Mouse (Mus musculus): Measurements from ENCODE around the gene Mgat5. TPM values are rescaled to one million over a fixed set of nuclear protein-coding genes. Genes with fewer than 3 reads are reported as not detected.

Mgat5 gene
- total and polyA plus RNA-seq, 3 experiments: 0.16 TPM; not detected in 2

DNA sequence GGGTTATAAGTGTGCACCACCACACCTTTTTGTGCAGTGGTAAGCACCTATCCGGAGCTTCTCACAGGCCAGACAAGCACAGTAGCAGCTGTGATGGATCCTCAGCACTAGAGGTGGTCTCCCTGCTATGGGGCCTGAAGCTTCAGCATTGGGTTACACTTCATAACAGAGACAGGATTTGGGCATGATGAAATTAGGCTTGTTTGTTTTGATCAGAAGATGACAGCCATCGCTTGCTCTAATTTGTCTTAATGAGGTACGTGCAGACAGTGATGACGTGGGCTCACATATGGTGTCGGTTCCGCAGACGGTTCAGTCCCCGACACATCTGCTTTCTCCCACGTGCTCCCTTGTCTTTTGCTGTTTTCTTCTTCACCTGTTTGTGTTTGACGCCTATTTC is 132.9 kb downstream of the Mgat5 start:
- Histone ChIP-seq H3K4me1 (ENCODE audit: insufficient read depth, low read depth, low read length) (no peaks in the 10 kb centered on the region), H3K27me3 (ENCODE audit: insufficient read depth, low read length) (no peaks in the 10 kb centered on the region)

GRCm38 (mm10) chr1:127338833-127339487 is 134.1 kb downstream of the Mgat5 start:
- TF ChIP-seq GATA2 (IDR thresholded peaks at IDR 0.05; ENCODE audit: borderline replicate concordance, low read depth, low read length) (no peak), TAL1 (conservative IDR thresholded peaks at IDR 0.05; ENCODE audit: low read depth, low read length) (no peak), POLR2AphosphoS5 (IDR thresholded peaks at IDR 0.05; ENCODE audit: insufficient replicate concordance, low read depth, low read length) (no peak), CTCF (IDR thresholded peaks at IDR 0.05; ENCODE audit: low read depth, low read length) (no peak), GATA1 (IDR thresholded peaks at IDR 0.05; ENCODE audit: borderline replicate concordance, low read length) (no peak)
- Histone ChIP-seq H3K4me3 (ENCODE audit: low read depth, low read length) (0 out of 2 replicates have a peak overlapping the region, but pooled peaks have one; percentile 7), H3K27me3 (ENCODE audit: insufficient read depth, low read length) (no peaks in the 10 kb centered on the region), H3K4me1 (ENCODE audit: insufficient read depth, low read depth, low read length) (no peaks in the 10 kb centered on the region), H3K9me3 (replicated peaks) (peaks cover 64% of the 10 kb centered on the region), H3K36me3 (replicated peaks) (no peaks in the 10 kb centered on the region)
- DNase-seq (ENCODE audit: low spot score) (no peak), ATAC-seq (ENCODE audit: extremely low read depth, insufficient number of reproducible peaks, low FRiP score, poor library complexity, severe bottlenecking) (no peak)

More for the DNA sequence above, 132.9 kb downstream of the Mgat5 start:
- H3K9me3 ChIP-seq (replicated peaks): peaks cover 52% of the 10 kb centered on the region
- DNase-seq (ENCODE audit: low spot score) (no peak), ATAC-seq (ENCODE audit: extremely low read depth, insufficient number of reproducible peaks, low FRiP score, poor library complexity, severe bottlenecking) (no peak)
- no peaks in the 10 kb centered on the region for H3K36me3 ChIP-seq (replicated peaks)
- no peak overlapping the region for H3K4me3 ChIP-seq (ENCODE audit: low read depth, low read length)
- TF ChIP-seq GATA2 (IDR thresholded peaks at IDR 0.05; ENCODE audit: borderline replicate concordance, low read depth, low read length) (no peak), TAL1 (conservative IDR thresholded peaks at IDR 0.05; ENCODE audit: low read depth, low read length) (no peak), CTCF (IDR thresholded peaks at IDR 0.05; ENCODE audit: low read depth, low read length) (no peak), POLR2AphosphoS5 (IDR thresholded peaks at IDR 0.05; ENCODE audit: insufficient replicate concordance, low read depth, low read length) (no peak), GATA1 (IDR thresholded peaks at IDR 0.05; ENCODE audit: borderline replicate concordance, low read length) (no peak)

GRCm38 (mm10) chr1:127340296-127340695 is 135.5 kb downstream of the Mgat5 start:
- no peaks in the 10 kb centered on the region for H3K4me1 ChIP-seq (ENCODE audit: insufficient read depth, low read depth, low read length)

DNA sequence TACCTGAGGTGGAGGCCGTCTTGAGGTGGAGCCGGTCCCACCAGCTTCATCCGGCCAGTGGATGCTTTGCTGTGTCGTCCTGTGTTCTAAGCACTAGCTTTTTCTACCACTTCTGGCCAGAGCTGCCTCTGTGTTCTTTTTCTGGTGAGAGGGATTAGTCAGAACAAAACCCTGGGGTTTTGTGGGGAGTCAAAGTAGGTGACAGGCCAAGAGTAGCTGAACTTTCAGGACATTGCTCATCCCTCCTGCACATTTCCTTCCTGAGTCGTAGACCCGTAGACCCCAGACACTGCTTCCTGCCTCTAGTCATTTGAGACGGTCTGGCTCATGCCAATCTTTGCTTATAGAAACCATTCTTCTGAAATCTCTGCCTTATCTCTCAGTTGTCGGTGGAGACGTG is 140.1 kb downstream of the Mgat5 start:
- TF ChIP-seq POLR2AphosphoS5 (IDR thresholded peaks at IDR 0.05; ENCODE audit: insufficient replicate concordance, low read depth, low read length): no peak
- TF ChIP-seq GATA1 (IDR thresholded peaks at IDR 0.05; ENCODE audit: borderline replicate concordance, low read length): no peak
- TF ChIP-seq TAL1 (conservative IDR thresholded peaks at IDR 0.05; ENCODE audit: low read depth, low read length): no peak
- TF ChIP-seq GATA2 (IDR thresholded peaks at IDR 0.05; ENCODE audit: borderline replicate concordance, low read depth, low read length): no peak
- no peak for TF ChIP-seq CTCF (IDR thresholded peaks at IDR 0.05; ENCODE audit: low read depth, low read length)
- DNase-seq (ENCODE audit: low spot score) (no peak), ATAC-seq (ENCODE audit: extremely low read depth, insufficient number of reproducible peaks, low FRiP score, poor library complexity, severe bottlenecking) (no peak)
- H3K9me3 ChIP-seq (replicated peaks): peaks cover 73% of the 10 kb centered on the region
- H3K4me3 ChIP-seq (ENCODE audit: low read depth, low read length): no peak overlapping the region
- no peaks in the 10 kb centered on the region for H3K36me3 ChIP-seq (replicated peaks)
- no peaks in the 10 kb centered on the region for H3K27me3 ChIP-seq (ENCODE audit: insufficient read depth, low read length)
- no peaks in the 10 kb centered on the region for H3K4me1 ChIP-seq (ENCODE audit: insufficient read depth, low read depth, low read length)

More at GRCm38 (mm10) chr1:127340296-127340695, 135.5 kb downstream of the Mgat5 start:
- H3K36me3 ChIP-seq (replicated peaks): no peaks in the 10 kb centered on the region
- no peaks in the 10 kb centered on the region for H3K27me3 ChIP-seq (ENCODE audit: insufficient read depth, low read length)
- no peak for TF ChIP-seq GATA2 (IDR thresholded peaks at IDR 0.05; ENCODE audit: borderline replicate concordance, low read depth, low read length)
- no peak for TF ChIP-seq POLR2AphosphoS5 (IDR thresholded peaks at IDR 0.05; ENCODE audit: insufficient replicate concordance, low read depth, low read length)
- TF ChIP-seq GATA1 (IDR thresholded peaks at IDR 0.05; ENCODE audit: borderline replicate concordance, low read length): no peak
- no peak for TF ChIP-seq CTCF (IDR thresholded peaks at IDR 0.05; ENCODE audit: low read depth, low read length)
- TF ChIP-seq TAL1 (conservative IDR thresholded peaks at IDR 0.05; ENCODE audit: low read depth, low read length): no peak
- H3K9me3 ChIP-seq (replicated peaks): peaks cover 74% of the 10 kb centered on the region
- no peak for DNase-seq (ENCODE audit: low spot score)
- H3K4me3 ChIP-seq (ENCODE audit: low read depth, low read length): no peak overlapping the region
- no peak for ATAC-seq (ENCODE audit: extremely low read depth, insufficient number of reproducible peaks, low FRiP score, poor library complexity, severe bottlenecking)

GRCm38 (mm10) chr1:127346596-127347139 is 141.9 kb downstream of the Mgat5 start:
- Histone ChIP-seq H3K9me3 (replicated peaks) (peaks cover 74% of the 10 kb centered on the region), H3K27me3 (ENCODE audit: insufficient read depth, low read length) (no peaks in the 10 kb centered on the region), H3K36me3 (replicated peaks) (no peaks in the 10 kb centered on the region), H3K4me3 (ENCODE audit: low read depth, low read length) (no peak overlapping the region), H3K4me1 (ENCODE audit: insufficient read depth, low read depth, low read length) (no peaks in the 10 kb centered on the region)
- DNase-seq (ENCODE audit: low spot score) (no peak), ATAC-seq (ENCODE audit: extremely low read depth, insufficient number of reproducible peaks, low FRiP score, poor library complexity, severe bottlenecking) (no peak)
- TF ChIP-seq CTCF (IDR thresholded peaks at IDR 0.05; ENCODE audit: low read depth, low read length) (no peak), TAL1 (conservative IDR thresholded peaks at IDR 0.05; ENCODE audit: low read depth, low read length) (no peak), GATA2 (IDR thresholded peaks at IDR 0.05; ENCODE audit: borderline replicate concordance, low read depth, low read length) (no peak), GATA1 (IDR thresholded peaks at IDR 0.05; ENCODE audit: borderline replicate concordance, low read length) (no peak), POLR2AphosphoS5 (IDR thresholded peaks at IDR 0.05; ENCODE audit: insufficient replicate concordance, low read depth, low read length) (no peak)

DNA sequence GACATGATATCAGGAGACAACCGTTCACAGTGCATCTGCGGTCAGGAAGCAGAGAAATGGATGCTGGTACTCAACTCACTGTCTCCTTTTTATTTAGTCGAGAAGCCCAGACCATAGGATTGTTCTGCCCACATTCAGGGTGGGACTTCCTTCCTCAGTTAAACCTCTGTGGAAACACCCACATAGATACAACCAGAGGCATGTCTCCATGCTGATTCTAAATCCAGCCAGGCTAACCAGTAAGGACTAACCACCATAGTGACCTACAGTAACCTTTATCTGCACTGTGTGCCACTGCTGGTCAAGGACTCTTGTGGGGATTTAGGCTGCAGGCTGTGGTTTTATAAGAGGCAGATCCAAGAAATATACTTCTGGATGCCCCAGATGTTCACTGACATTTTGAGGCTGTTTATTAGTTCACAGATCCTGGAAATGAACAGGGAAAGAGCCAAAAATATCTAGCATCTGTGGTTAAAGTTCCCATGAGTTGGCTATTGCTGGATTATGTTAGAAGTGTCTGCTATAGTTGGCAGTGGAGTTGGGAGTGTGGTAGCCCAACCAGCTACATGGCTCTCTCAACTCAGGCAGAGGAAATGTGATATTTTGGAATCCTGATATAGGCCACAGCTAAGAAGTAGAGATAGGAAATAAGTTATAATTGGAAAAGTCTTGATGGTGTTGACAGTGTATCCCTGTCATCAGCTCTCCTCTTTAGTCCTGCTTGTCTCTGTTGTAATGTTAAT is 143.2 kb downstream of the Mgat5 start:
- ATAC-seq (ENCODE audit: extremely low read depth, insufficient number of reproducible peaks, low FRiP score, poor library complexity, severe bottlenecking) (no peak), DNase-seq (ENCODE audit: low spot score) (no peak)
- no peaks in the 10 kb centered on the region for H3K4me1 ChIP-seq (ENCODE audit: insufficient read depth, low read depth, low read length)

More for the DNA sequence above, 143.2 kb downstream of the Mgat5 start:
- Histone ChIP-seq H3K9me3 (replicated peaks) (peaks cover 80% of the 10 kb centered on the region), H3K27me3 (ENCODE audit: insufficient read depth, low read length) (no peaks in the 10 kb centered on the region), H3K4me3 (ENCODE audit: low read depth, low read length) (no peak overlapping the region), H3K36me3 (replicated peaks) (no peaks in the 10 kb centered on the region)
- TF ChIP-seq CTCF (IDR thresholded peaks at IDR 0.05; ENCODE audit: low read depth, low read length) (no peak), GATA2 (IDR thresholded peaks at IDR 0.05; ENCODE audit: borderline replicate concordance, low read depth, low read length) (no peak), GATA1 (IDR thresholded peaks at IDR 0.05; ENCODE audit: borderline replicate concordance, low read length) (no peak), TAL1 (conservative IDR thresholded peaks at IDR 0.05; ENCODE audit: low read depth, low read length) (no peak), POLR2AphosphoS5 (IDR thresholded peaks at IDR 0.05; ENCODE audit: insufficient replicate concordance, low read depth, low read length) (no peak)

All from G1E (cell line).